Mouse (Mus musculus) E14TG2a.4 (cell line): ENCODE measurements around the gene Gm43517.
A peak's percentile ranks its signal among the peaks of the same experiment; 100 is the strongest.

Source experiments
- H3K27me3 ChIP-seq: 2 replicates; pipeline ENCODE4 v1.6.1; 2014; ENCODE audit warnings: low read length, control low read depth; ENCODE audit not compliant: insufficient read depth
- H3K36me3 ChIP-seq: 2 replicates; pipeline ENCODE4 v1.6.1; 2014; ENCODE audit warnings: low read length, control low read depth; ENCODE audit not compliant: insufficient read depth
- H3K4me1 ChIP-seq: replicated peaks from 2 replicates; pipeline ENCODE4 v1.6.1; 2014; ENCODE audit warnings: low read depth, low read length, control low read depth
- H3K4me3 ChIP-seq: replicated peaks from 2 replicates; pipeline ENCODE4 v1.5.1; 2014; ENCODE audit warnings: mild to moderate bottlenecking, low read length
- H3K9me3 ChIP-seq: 2 replicates; pipeline ENCODE4 v1.6.1; 2014; ENCODE audit warnings: low read length, control low read depth
- CTCF ChIP-seq: conservative IDR thresholded peaks from 2 replicates; pipeline ENCODE4 v1.5.1; 2014; ENCODE audit warnings: low read length
- NANOG ChIP-seq: IDR thresholded peaks from 2 replicates; pipeline ENCODE4 v1.6.1; 2014; ENCODE audit warnings: borderline replicate concordance, low read length, mixed read lengths
- POU5F1 ChIP-seq: IDR thresholded peaks from 2 replicates; pipeline ENCODE4 v1.6.1; 2014; ENCODE audit warnings: low read length, borderline replicate concordance

The Gm43517 gene

DNA sequence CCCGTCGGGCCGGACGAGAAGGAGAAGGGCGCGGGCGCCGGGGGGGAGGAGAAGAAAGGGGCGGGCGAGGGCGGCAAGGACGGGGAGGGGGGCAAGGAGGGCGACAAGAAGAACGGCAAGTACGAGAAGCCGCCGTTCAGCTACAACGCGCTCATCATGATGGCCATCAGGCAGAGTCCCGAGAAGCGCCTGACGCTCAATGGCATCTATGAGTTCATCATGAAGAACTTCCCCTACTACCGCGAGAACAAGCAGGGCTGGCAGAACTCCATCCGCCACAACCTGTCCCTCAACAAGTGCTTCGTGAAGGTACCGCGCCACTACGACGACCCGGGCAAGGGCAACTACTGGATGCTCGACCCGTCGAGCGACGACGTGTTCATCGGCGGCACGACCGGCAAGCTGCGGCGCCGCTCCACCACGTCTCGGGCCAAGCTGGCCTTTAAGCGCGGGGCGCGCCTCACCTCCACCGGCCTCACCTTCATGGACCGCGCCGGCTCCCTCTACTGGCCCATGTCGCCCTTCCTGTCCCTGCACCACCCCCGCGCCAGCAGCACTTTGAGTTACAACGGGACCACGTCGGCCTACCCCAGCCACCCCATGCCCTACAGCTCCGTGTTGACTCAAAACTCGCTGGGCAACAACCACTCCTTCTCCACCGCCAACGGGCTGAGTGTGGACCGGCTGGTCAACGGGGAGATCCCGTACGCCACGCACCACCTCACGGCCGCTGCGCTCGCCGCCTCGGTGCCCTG lies at the start of gene Gm43517:
Gm43517 (plus strand) TSS at position 299 of the 755 bp plus-strand sequence.
- Histone ChIP-seq H3K36me3 (no peaks in the 10 kb centered on the region), H3K9me3 (no peaks in the 10 kb centered on the region), H3K27me3 (peaks cover 62% of the 10 kb centered on the region), H3K4me3 (peak within 1 kb of the TSS; percentile 81), H3K4me1 (peaks cover 20% of the 10 kb centered on the region)
- TF ChIP-seq POU5F1: no peak
- no peak for TF ChIP-seq CTCF
- TF ChIP-seq NANOG: no peak

- TF ChIP-seq POU5F1: no peak
- no peak for TF ChIP-seq NANOG
- TF ChIP-seq CTCF: no peak
- H3K4me3 ChIP-seq: no peak overlapping the region
- no peaks in the 10 kb centered on the region for H3K27me3 ChIP-seq
- no peaks in the 10 kb centered on the region for H3K36me3 ChIP-seq
- peaks cover 53% of the 10 kb centered on the region for H3K9me3 ChIP-seq
- H3K4me1 ChIP-seq: no peaks in the 10 kb centered on the region
Observed at GRCm38 (mm10) chr12:49349697-49350096, 35.3 kb upstream of the Gm43517 start.

DNA sequence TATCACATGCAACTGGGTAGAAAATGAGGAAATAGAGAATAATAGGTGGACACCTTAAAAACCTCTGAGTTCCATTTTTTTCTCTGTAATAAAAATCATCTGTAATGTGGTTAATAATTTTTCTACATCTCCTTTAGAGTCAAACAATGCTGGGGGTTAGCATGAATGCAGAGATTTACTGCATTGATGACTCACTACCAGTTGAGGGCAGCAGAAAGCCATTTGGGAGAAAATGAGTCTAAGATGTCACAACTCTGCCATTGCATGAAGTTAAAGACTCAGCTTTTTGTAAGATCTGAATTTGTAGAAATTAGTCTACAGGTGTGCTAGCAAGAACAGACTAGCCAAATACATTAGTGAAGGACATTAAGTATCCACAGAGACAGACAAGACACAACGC lies 16.0 kb upstream of the Gm43517 start:
- peak; percentile 31 for TF ChIP-seq CTCF
- TF ChIP-seq NANOG: no peak
- Histone ChIP-seq H3K9me3 (no peaks in the 10 kb centered on the region), H3K36me3 (no peaks in the 10 kb centered on the region), H3K27me3 (peaks cover 24% of the 10 kb centered on the region), H3K4me1 (peaks cover under 1% of the 10 kb centered on the region; the same call in 1 of the 2 replicates), H3K4me3 (no peak overlapping the region)

DNA sequence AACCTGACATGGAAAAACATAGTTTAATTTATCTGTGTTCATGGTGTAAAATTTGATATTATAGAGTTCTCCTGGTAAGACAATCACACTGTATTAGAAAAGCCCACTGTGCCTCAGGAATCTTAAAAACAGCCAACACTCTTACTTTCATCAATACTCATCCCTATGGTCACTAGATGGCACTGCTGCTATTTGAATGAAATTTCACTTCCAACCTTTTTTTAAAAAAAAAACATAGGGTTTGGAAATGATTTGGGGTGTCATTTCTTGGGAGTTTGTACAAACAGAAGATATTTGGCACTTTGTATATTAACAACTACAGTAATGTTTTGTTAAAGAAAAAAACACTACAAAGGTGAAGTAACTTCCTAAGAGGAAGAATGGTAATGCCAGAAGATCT lies 12.8 kb upstream of the Gm43517 start:
- Histone ChIP-seq H3K36me3 (no peaks in the 10 kb centered on the region), H3K27me3 (peaks cover 51% of the 10 kb centered on the region), H3K4me3 (no peak overlapping the region), H3K9me3 (no peaks in the 10 kb centered on the region), H3K4me1 (peaks cover 4% of the 10 kb centered on the region; the same call in 1 of the 2 replicates)
- no peak for TF ChIP-seq NANOG
- no peak for TF ChIP-seq POU5F1
- peak; percentile 17 for TF ChIP-seq CTCF

DNA sequence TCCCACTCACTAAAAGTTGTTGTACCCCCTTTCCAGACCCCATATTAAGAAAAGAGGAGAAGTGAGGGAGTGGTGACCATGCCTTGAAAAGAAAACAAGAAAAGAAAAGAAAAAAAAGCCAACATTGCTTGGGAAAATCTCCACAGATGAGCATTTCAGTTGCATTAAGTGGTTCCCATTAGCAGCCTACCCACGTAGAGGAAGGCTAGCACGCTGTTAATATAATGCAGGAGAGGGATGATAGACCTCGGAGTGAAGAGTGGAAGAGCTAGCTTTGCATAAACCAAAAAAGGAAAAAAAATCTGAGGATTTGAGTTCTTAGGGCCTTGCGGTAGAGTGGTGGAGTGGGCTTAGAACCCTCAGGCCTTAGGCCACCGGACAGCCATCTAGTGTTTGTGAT lies 11.8 kb upstream of the Gm43517 start:
- no peak for TF ChIP-seq NANOG
- no peak for TF ChIP-seq CTCF
- TF ChIP-seq POU5F1: no peak
- H3K4me3 ChIP-seq: no peak overlapping the region
- peaks cover 61% of the 10 kb centered on the region for H3K27me3 ChIP-seq
- no peaks in the 10 kb centered on the region for H3K9me3 ChIP-seq
- H3K36me3 ChIP-seq: no peaks in the 10 kb centered on the region
- H3K4me1 ChIP-seq: peaks cover 10% of the 10 kb centered on the region; the same call in 1 of the 2 replicates

DNA sequence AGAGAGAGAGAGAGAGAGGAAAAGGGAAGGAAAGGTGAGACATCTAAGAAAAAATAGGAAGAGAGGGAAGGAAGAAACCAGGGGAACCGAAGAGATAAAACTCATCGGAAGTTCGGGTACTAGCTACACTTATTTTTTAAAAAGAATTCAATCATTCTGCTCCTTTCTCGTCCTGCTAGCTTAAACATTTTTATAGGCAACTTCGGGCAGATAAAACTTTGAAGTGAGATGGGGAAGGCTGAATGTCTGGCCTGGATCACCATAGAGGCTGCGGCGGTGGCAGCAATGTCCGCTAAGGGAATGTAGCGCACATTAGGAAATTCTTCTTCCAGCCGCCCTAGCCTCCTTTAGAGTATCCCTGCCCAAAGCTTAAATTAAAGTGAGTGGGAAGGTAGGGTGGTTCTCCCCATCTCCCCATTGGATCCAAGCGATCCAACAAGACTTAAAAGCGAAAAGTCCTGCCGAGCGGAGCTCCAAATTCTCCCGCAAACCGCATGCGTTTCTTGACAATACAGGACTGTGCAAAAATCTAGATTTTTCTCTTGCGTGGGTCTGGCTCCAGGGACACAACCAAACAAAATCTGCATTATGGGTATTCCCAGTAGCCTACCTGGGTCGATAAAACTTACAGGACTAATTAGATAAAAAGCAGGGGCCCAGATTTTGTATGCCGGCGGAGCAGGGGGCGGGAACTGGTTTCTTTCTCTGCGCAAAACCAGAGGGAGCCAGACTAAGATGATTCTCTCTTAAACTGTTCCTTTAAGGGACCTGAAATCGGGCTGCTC lies 11.0 kb upstream of the Gm43517 start:
- H3K4me1 ChIP-seq: peaks cover 10% of the 10 kb centered on the region; the same call in 1 of the 2 replicates
- peak overlapping the region; percentile 66 for H3K4me3 ChIP-seq
- H3K9me3 ChIP-seq: no peaks in the 10 kb centered on the region
- TF ChIP-seq POU5F1 (no peak), CTCF (no peak), NANOG (no peak)
- no peaks in the 10 kb centered on the region for H3K36me3 ChIP-seq
- peaks cover 70% of the 10 kb centered on the region for H3K27me3 ChIP-seq

- TF ChIP-seq POU5F1 (no peak), NANOG (no peak), CTCF (peak; percentile 78)
- peak overlapping the region; percentile 66 for H3K4me3 ChIP-seq
Observed at GRCm38 (mm10) chr12:49374606-49374995, 10.4 kb upstream of the Gm43517 start.

DNA sequence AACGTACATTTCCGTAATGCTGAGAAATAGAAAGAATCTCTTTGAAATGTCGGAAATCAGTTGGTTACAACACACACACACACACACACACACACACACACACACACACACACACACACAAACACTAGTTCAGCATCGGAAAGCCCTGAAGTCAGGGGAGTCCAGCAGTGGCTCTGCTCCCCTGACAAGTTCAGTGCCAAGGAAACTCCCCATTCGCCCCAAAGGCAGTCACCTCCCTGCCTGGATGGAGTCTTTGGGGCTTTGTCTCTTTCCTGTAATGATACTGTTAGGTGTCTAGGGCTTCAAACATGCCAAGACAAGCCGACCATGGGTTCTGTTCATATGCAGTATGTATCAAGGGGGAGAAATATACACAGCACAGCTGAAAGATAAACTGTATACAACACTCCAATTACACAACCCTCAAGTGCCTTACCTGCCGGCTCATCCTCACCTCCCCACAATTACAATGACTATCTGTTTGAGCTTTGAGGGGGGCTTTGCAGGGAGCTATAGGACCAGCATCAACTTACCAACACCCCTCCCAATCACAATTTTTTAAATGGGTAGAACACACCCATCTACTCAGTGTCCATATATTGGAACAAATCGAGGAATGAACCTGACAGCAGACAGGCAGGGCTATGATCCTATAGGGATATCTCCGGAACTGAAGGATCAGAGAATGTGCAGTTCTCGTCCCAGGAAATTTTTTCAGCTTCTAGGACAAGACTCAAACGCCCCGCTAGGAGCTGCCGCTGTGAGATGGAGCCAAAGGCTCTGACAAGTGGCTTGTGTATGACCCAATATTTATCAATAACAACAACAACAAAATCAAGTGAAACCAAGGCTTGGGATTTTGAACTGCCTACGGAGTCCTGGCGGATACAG lies 9.3 kb upstream of the Gm43517 start:
- TF ChIP-seq NANOG (no peak), POU5F1 (no peak), CTCF (no peak)
- H3K4me3 ChIP-seq: no peak overlapping the region
- no peaks in the 10 kb centered on the region for H3K36me3 ChIP-seq
- H3K4me1 ChIP-seq: peaks cover 10% of the 10 kb centered on the region; the same call in 1 of the 2 replicates
- H3K9me3 ChIP-seq: no peaks in the 10 kb centered on the region
- peaks cover 82% of the 10 kb centered on the region for H3K27me3 ChIP-seq

More at GRCm38 (mm10) chr12:49374606-49374995, 10.4 kb upstream of the Gm43517 start:
- Histone ChIP-seq H3K4me1 (peaks cover 10% of the 10 kb centered on the region; the same call in 1 of the 2 replicates), H3K9me3 (no peaks in the 10 kb centered on the region), H3K36me3 (no peaks in the 10 kb centered on the region), H3K27me3 (peaks cover 75% of the 10 kb centered on the region)
